Mouse (Mus musculus) thymus, postnatal 25 days (tissue): ENCODE data around the gene Cd84.

ENCODE experiments used
- DNase-seq: peaks from one replicate; pipeline ENCODE4 v3.0.0; 2022

Gene Cd84

GRCm38 (mm10) chr1:171917305-171918039 lies 78.0 kb downstream of the Cd84 start, which contains the start of gene Slamf6:
Gene Slamf6, plus strand, starts transcription at chr1:171917515.
- peak; percentile 73 for DNase-seq

DNA sequence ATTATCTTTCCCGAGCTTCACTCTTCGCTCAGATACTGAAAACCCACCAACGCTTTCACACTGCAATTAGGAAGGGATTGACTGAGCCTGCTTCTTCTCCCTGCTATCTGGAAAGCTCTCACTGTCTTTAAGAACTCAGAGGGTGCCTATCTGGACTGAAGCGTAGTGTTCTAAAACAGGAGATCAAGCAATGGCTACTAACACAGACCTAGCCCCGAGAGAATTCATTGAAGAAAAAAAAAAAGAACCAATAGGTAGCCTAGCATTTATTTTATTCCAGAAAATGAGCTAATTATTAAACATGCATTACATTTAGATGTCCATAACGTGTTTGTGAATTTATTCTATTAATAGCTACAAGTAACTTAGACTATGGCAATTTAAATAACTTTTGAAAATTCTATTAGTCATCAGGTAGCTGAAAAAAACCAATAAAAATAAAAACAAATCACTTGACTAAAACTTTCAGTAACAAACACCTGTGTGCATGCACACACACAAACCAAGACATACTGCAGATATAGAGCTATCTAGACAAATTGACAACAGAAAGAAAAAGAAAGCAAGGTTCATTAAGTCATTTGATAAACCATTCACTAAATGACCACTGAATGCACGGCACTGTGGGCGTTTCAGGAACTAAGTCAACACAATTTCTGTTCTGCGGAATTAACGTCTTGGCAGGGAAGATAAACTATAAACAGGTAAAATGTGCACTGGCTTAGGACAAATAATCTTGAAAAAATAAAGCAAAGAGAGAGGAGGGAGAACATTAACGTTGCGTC lies 78.8 kb downstream of the Cd84 start:
- DNase-seq: no peak

DNA sequence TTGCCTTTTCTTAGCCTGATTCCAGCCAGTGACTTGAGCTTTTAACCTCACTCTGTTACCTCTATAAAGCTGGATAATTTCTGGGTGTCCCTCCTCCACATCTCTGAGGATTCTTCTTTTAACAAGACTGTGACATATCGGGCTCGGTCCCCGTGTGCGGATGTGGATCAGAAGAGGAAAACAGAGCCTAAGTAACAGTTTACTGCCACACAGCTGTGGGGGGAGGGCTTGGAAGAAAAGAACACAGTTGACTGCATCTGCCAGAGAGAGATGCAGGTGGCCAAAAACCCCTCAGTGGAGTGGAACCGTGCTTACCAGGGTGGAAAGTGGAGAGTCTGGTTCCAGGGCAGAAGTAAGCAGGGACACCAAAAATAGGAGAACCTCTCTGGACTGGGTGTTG lies 79.7 kb downstream of the Cd84 start:
- DNase-seq: peak; percentile 87

DNA sequence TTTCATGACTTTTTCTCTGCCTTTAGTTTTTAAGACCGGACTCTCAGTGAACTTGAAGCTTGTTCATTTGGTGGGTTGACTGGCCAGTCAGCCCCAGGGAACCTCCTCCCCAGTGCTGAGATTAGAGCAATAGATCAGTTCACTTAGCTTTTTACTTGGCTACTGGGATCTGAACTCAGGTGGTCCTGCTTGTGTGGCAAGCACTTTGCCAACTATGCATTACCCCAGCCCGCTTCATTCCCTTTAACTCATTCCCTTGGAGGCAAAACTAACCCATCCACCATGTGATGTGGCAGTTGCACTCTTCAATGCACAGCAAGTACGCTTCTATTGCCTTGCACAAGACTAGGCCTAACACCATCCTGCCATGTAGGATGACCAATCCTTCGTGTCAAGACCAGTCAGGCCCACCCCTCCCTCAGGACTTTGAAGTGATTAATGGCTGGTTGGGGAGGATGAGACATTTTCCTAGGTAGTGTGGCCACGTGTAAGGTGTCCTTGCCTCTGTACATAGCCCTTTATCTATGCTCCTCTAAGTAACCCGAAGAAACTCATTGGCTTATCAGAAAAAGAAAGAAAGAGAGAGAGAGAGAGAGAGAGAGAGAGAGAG lies 80.5 kb downstream of the Cd84 start:
- DNase-seq: peak; percentile 51

GRCm38 (mm10) chr1:171920989-171921621 lies 81.6 kb downstream of the Cd84 start:
- peak; percentile 70 for DNase-seq

- peak; percentile 53 for DNase-seq
Measured at GRCm38 (mm10) chr1:171921641-171922040, 82.1 kb downstream of the Cd84 start.

DNA sequence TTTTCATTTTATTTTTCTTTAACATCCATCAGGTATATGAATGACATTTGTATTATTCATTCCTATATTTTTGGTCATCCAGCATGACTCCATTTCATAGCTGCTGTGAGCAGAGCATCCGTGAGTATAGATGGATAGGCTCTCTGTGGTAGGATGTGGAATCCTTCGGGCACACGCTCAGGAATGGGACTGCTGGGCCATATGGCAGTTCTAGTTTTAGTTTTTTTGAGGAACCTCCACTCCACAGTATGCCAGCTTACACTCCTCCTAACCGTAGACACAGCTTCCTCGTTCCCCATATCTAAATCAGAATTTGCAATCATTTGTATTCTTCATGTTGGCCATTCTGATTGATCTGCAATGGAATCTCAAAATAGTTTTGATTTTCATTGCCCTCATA lies 83.3 kb downstream of the Cd84 start:
- DNase-seq: no peak

- DNase-seq: no peak
Measured at GRCm38 (mm10) chr1:171924900-171925299, 85.4 kb downstream of the Cd84 start.

DNA sequence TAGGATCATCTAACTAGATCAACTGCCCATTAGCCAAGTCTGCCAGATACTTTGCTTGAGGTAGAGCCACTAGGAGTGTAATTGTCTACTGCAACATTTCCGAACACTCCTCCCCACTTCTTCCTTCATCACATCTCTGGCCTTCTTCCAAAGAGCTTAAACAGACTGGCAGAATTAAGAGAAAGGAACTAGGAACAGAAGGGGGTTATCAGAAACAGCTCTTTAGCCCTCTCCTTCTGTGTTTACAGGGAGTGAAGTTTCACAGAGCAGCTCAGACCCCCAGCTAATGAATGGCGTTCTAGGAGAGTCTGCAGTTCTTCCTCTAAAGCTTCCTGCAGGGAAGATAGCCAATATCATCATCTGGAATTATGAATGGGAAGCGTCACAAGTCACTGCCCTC lies 94.4 kb downstream of the Cd84 start:
- no peak for DNase-seq

GRCm38 (mm10) chr1:171938952-171939948 lies 99.8 kb downstream of the Cd84 start:
- DNase-seq: peak; percentile 48
